Mouse (Mus musculus) midbrain, embryonic 14.5 days (tissue): Measurements from ENCODE around the gene Rccd1. TPM values are rescaled to one million over a fixed set of nuclear protein-coding genes. Genes with fewer than 3 reads are reported as not detected.

ENCODE experiments used
- ATAC-seq: fragments of 200-750 bp; cut with Nextera tagmentation; 2 replicates; pipeline ENCODE4 v1.8.0; 2017; ENCODE audit warnings: moderate number of reproducible peaks, moderate library complexity; ENCODE audit not compliant: low FRiP score, low TSS enrichment
- DNase-seq: peaks from one replicate; pipeline ENCODE4 v3.0.0-alpha.2; 2015
- H3K27ac ChIP-seq: fragments of 300-500 bp; sonication (generic); replicated peaks from 2 replicates; pipeline ENCODE4 v1.5.1; 2014; ENCODE audit warnings: mild to moderate bottlenecking, low read depth, low read length, moderate library complexity
- H3K27me3 ChIP-seq: fragments of 300-500 bp; sonication (generic); 2 replicates; pipeline ENCODE4 v1.6.1; 2014; ENCODE audit warnings: low read length, control low read depth, mixed read lengths; ENCODE audit not compliant: control insufficient read depth, insufficient read depth
- H3K36me3 ChIP-seq: fragments of 300-500 bp; sonication (generic); 2 replicates; pipeline ENCODE4 v1.6.1; 2014; ENCODE audit warnings: low read length, control low read depth; ENCODE audit not compliant: control insufficient read depth, insufficient read depth
- H3K4me1 ChIP-seq: fragments of 300-500 bp; sonication (generic); 2 replicates; pipeline ENCODE4 v1.6.1; 2014; ENCODE audit warnings: mild to moderate bottlenecking, antibody characterized with exemption, low read length, control low read depth; ENCODE audit not compliant: control insufficient read depth, insufficient read depth
- H3K4me2 ChIP-seq: fragments of 300-500 bp; sonication (generic); 2 replicates; pipeline ENCODE4 v1.6.1; 2014; ENCODE audit warnings: mild to moderate bottlenecking, low read length, moderate library complexity
- H3K4me3 ChIP-seq: fragments of 300-500 bp; sonication (generic); replicated peaks from 2 replicates; pipeline ENCODE4 v1.5.1; 2014; ENCODE audit warnings: low read depth, low read length
- H3K9ac ChIP-seq: fragments of 300-500 bp; sonication (generic); replicated peaks from 2 replicates; pipeline ENCODE4 v1.6.1; 2014; ENCODE audit warnings: mild to moderate bottlenecking, low read length, moderate library complexity
- H3K9me3 ChIP-seq: fragments of 300-500 bp; sonication (generic); 2 replicates; pipeline ENCODE4 v1.6.1; 2016; ENCODE audit warnings: low read length, control low read depth, mixed read lengths; ENCODE audit not compliant: control insufficient read depth
- WGBS: fragments of 180-500 bp; shearing (Covaris S2); extraction: QIAGEN DNeasy Blood & Tissue Kit; methylation state at CpG from one replicate; pipeline ENCODE4 v1.1.7; 2014; 5-methylcytosine and 5-hydroxymethylcytosine counted together
- polyA plus RNA-seq: library from polyadenylated mRNA; unstranded; fragments of >200 nt; fragmentation: Nextera tagmentation; extraction: Ambion mirVana; gene quantifications from 2 replicates; pipeline ENCODE4 v1.2.1, GENCODE M21; 2014

The Rccd1 gene
- polyA plus RNA-seq, 1 experiment from 2014 or later = 14.6 TPM

GRCm38 (mm10) chr7:80352920-80353319 is 28.7 kb upstream of the Rccd1 start:
- no peak for ATAC-seq
- H3K9me3 ChIP-seq = no peaks in the 10 kb centered on the region
- H3K4me2 ChIP-seq = no peak overlapping the region
- no peak overlapping the region for H3K27ac ChIP-seq
- H3K36me3 ChIP-seq = peaks cover 71% of the 10 kb centered on the region
- H3K4me3 ChIP-seq = no peak overlapping the region
- no peak overlapping the region for H3K9ac ChIP-seq
- WGBS = 93% methylated on average over 8 of the region's 8 CpGs
- no peak for DNase-seq
- H3K27me3 ChIP-seq = no peaks in the 10 kb centered on the region
- no peaks in the 10 kb centered on the region for H3K4me1 ChIP-seq

- no peak for DNase-seq
- H3K27me3 ChIP-seq = no peaks in the 10 kb centered on the region
- H3K4me2 ChIP-seq = no peak overlapping the region
- no peak overlapping the region for H3K9ac ChIP-seq
- no peaks in the 10 kb centered on the region for H3K4me1 ChIP-seq
- WGBS = 78% methylated on average over 2 of the region's 2 CpGs
- peaks cover 52% of the 10 kb centered on the region for H3K36me3 ChIP-seq
- no peak for ATAC-seq
- no peak overlapping the region for H3K27ac ChIP-seq
- no peak overlapping the region for H3K4me3 ChIP-seq
- no peaks in the 10 kb centered on the region for H3K9me3 ChIP-seq
These were observed 26.6 kb upstream of the Rccd1 start for GRCm38 (mm10) chr7:80350808-80351207.

GRCm38 (mm10) chr7:80347670-80348586 is 23.7 kb upstream of the Rccd1 start:
- Histone ChIP-seq H3K4me2 (no peak overlapping the region), H3K4me1 (peaks cover 6% of the 10 kb centered on the region; the same call in 1 of the 2 replicates), H3K4me3 (no peak overlapping the region), H3K9me3 (no peaks in the 10 kb centered on the region), H3K36me3 (peaks cover 30% of the 10 kb centered on the region), H3K27ac (no peak overlapping the region), H3K9ac (no peak overlapping the region), H3K27me3 (no peaks in the 10 kb centered on the region)
- ATAC-seq (no peak), DNase-seq (no peak)
- WGBS = 77% methylated on average over 13 of the region's 13 CpGs

GRCm38 (mm10) chr7:80346830-80347229 is 22.6 kb upstream of the Rccd1 start:
- no peak overlapping the region for H3K27ac ChIP-seq
- no peak for ATAC-seq
- DNase-seq = no peak
- 87% methylated on average over 5 of the region's 5 CpGs for WGBS
- H3K36me3 ChIP-seq = peaks cover 19% of the 10 kb centered on the region
- no peak overlapping the region for H3K9ac ChIP-seq
- H3K27me3 ChIP-seq = no peaks in the 10 kb centered on the region
- H3K4me2 ChIP-seq = no peak overlapping the region
- H3K4me1 ChIP-seq = peaks cover 15% of the 10 kb centered on the region
- H3K4me3 ChIP-seq = no peak overlapping the region
- no peaks in the 10 kb centered on the region for H3K9me3 ChIP-seq

- DNase-seq = no peak
- Histone ChIP-seq H3K4me2 (no peak overlapping the region), H3K36me3 (peaks cover 14% of the 10 kb centered on the region), H3K9ac (no peak overlapping the region), H3K4me3 (no peak overlapping the region), H3K27ac (no peak overlapping the region), H3K27me3 (no peaks in the 10 kb centered on the region), H3K4me1 (peaks cover 21% of the 10 kb centered on the region), H3K9me3 (no peaks in the 10 kb centered on the region)
- 95% methylated on average over 9 of the region's 9 CpGs for WGBS
- ATAC-seq = no peak
These were observed 21.9 kb upstream of the Rccd1 start for GRCm38 (mm10) chr7:80346173-80346572.

- Histone ChIP-seq H3K27ac (peak overlapping the region; percentile 70), H3K4me1 (peaks cover 32% of the 10 kb centered on the region), H3K4me3 (peak overlapping the region; percentile 44), H3K9ac (peak overlapping the region; percentile 70), H3K9me3 (no peaks in the 10 kb centered on the region), H3K27me3 (no peaks in the 10 kb centered on the region), H3K36me3 (no peaks in the 10 kb centered on the region), H3K4me2 (peak overlapping the region; percentile 76)
- WGBS = 27% methylated on average over 19 of the region's 19 CpGs
- ATAC-seq = peak; percentile 11; the same call in 1 of the 2 replicates
- no peak for DNase-seq
These were observed 19.2 kb upstream of the Rccd1 start for GRCm38 (mm10) chr7:80343270-80344018.

GRCm38 (mm10) chr7:80342858-80343257 is 18.6 kb upstream of the Rccd1 start, which contains the start of gene Hddc3:
Gene Hddc3, plus strand, starts transcription at chr7:80343104.
- no peaks in the 10 kb centered on the region for H3K27me3 ChIP-seq
- peaks cover 35% of the 10 kb centered on the region for H3K4me1 ChIP-seq
- H3K4me3 ChIP-seq = peak within 1 kb of the TSS; percentile 44
- no peaks in the 10 kb centered on the region for H3K36me3 ChIP-seq
- peak within 1 kb of the TSS; percentile 70 for H3K27ac ChIP-seq
- H3K9ac ChIP-seq = peak within 1 kb of the TSS; percentile 70
- DNase-seq (peak; percentile 100), ATAC-seq (peak; percentile 66)
- peak within 1 kb of the TSS; percentile 76 for H3K4me2 ChIP-seq
- WGBS = 1% methylated on average over 25 of the region's 25 CpGs
- H3K9me3 ChIP-seq = no peaks in the 10 kb centered on the region

GRCm38 (mm10) chr7:80341793-80342192 is 17.5 kb upstream of the Rccd1 start:
- H3K27me3 ChIP-seq = no peaks in the 10 kb centered on the region
- 63% methylated on average over 7 of the region's 7 CpGs for WGBS
- DNase-seq (peak; percentile 26), ATAC-seq (no peak)
- H3K4me1 ChIP-seq = peaks cover 35% of the 10 kb centered on the region
- H3K9ac ChIP-seq = no peak overlapping the region
- no peaks in the 10 kb centered on the region for H3K9me3 ChIP-seq
- no peak overlapping the region for H3K4me3 ChIP-seq
- no peak overlapping the region for H3K27ac ChIP-seq
- H3K36me3 ChIP-seq = peaks cover 5% of the 10 kb centered on the region
- H3K4me2 ChIP-seq = no peak overlapping the region
